Mouse (Mus musculus) spleen, postnatal 14 days (tissue): Measurements from ENCODE around the gene Olfr957.

Source experiments
- DNase-seq, 2 experiments: peaks; one replicate each; pipeline ENCODE4 v3.0.0; 2021 to 2022; ENCODE audit warnings: low spot score in 2 of 2

Gene Olfr957

DNA sequence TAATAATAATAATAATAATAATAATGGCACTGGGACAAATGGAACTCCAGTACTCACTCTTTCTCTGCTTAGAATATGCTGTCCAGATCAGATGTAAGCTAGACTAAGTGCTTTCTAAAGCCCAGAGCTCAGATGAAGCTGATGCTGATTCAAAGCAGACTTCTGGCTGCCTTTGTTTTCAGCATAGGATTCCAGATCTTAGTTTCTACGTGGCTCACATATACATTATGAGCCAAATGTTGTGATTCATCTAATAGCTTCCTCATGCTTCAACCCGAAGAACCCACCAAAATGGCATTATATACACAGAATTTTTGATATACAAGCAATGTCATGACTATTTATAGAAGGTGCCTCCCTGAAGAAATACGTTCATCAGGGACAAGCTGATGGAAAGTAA lies at the start of gene Olfr957:
Gene Olfr957 (minus strand): TSS at position 279 of the 400 bp plus-strand sequence.
- DNase-seq, result no peak

GRCm38 (mm10) chr9:39558349-39558647 lies 42.7 kb upstream of the Olfr957 start:
- DNase-seq, result no peak

DNA sequence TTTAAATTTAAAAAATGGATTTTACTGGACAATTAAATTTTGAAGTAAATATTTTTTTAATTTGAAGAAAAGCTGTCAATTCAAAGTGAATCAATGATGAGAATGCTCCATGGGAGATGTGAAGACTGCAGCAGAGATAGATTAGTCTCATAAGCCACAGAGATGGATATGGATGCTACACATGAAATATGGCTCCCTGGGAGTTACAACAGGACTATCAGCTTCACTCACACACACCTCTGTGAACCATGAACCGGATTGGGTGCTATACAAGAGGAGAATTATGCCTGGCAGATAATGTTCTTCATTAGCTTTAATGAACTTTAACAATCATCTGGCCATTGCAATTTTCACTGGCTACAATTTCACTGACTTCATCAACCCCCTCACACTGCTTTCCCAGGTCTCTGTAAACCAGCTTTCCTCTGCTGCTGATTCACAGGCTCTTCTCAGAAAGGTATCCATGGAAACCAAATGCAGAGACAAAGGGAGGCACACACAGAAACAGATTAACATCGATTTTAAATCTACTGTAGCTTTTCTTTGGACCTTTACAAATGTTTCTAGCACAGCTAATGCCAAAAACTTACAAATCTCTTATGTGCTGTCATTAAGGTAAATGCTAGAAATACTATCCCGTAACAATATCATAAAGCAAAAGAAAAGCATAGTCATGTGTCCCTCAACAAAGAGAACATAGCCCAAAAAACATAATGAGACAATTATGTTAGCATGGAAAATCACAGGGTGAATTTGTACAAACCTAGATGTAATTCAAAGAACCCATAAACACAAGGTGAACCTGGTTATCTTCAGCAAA lies 42.1 kb upstream of the Olfr957 start:
- DNase-seq, result no peak

DNA sequence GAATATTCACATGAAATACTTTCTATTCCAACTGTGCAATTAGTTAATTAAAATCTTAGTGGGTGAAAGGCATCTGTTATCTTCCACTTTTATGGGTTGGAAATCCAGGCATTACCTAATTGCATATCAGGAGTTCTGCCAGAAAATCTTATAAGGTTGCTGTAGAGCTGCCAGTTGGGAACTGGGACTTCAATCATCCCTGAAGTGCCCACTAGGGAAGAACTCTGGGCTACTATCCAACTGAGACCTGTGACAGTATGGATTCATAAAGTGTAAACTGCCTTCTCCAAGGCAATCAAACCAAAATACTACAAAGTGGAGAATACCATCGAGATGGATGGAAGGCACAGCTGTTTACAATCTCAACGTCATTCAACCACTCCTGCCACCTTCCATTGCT lies 38.3 kb upstream of the Olfr957 start, which contains the start of gene Olfr958:
Gene Olfr958 (minus strand): TSS at position 109 of the 400 bp plus-strand sequence.
- DNase-seq, result no peak

DNA sequence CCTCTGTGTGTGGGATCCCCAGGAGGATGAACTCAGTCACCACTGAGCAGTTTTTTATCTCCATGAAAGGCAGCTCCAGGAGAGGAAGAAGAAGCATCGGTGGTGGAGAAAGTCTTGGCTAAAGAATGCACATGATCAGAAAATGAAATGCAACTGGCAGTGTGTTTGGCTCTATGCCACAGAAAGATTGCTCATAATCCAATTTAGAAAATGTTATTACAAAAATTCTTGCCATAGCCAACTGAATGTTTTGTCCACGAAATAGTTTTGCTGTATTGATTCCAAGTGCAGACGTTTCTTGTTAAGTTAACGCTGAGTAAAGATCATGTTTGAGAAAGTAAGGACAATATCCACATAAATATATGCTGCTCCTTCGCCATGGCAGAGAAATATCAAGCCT lies 35.2 kb upstream of the Olfr957 start:
- no peak for DNase-seq

DNA sequence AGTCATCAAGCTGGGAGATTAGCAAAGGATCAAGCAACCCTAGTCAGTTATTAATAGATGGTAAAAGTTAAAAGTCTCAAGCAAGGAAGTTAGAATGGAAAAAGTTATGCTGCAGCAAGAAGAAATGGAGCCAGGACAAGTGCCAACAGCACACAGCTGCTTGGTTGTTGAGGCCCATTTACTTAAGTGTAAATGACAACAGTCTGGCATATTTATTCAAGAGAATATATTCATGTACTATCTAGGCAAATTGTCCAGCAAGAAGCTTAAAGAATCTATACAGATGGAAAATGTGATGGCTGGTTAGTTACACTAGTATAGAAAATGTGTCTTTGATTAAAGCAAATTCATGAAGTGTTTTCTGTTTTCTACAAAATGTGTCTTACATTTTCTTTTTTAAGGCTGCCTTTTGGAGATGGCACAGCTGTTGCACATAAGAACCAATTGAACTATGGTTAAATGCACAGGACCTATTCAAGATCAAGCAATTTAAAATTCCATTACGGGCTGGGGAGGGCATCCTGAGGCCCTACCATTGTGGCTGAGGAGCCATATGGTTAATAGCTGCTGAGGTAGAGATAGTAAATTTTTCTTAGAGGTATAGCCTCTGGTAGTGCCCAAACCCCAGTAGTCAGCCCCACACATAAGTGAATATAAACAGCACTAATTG lies 8.1 kb upstream of the Olfr957 start:
- DNase-seq, result no peak

- no peak for DNase-seq
Measured at GRCm38 (mm10) chr9:39518595-39518994, 3.0 kb upstream of the Olfr957 start.

GRCm38 (mm10) chr9:39509412-39509811 lies 6.2 kb downstream of the Olfr957 start:
- DNase-seq, result no peak

GRCm38 (mm10) chr9:39508998-39509397 lies 6.6 kb downstream of the Olfr957 start:
- DNase-seq, result no peak

DNA sequence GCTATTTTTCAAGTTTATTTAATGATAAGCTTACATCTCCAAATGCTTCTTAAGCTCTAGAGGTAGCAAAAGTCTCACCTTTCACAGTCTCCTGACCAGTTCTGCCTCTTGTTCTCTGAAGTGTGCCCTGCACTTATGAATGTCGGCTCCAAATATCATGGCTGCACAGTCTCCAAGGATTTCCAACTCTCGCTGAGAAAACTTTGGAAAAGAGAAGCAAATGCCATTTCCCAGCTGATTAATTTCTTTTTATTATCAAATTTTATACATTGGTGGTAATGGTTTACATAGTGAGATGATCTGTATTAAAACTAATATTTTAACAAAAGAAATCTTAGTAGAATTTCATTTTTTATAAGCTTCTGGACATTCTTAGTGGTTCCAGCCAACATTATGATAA lies 21.7 kb downstream of the Olfr957 start, which contains the start of gene Olfr44:
Gene Olfr44 (minus strand): TSS at position 101 of the 400 bp plus-strand sequence.
- no peak for DNase-seq

- DNase-seq, result no peak
Measured at GRCm38 (mm10) chr9:39471844-39472243, 43.8 kb downstream of the Olfr957 start, which contains the start of gene Olfr955. TSS of gene Olfr955 (minus strand) at chr9:39471944.
